Mouse (Mus musculus) 416B (cell line): ENCODE measurements around the gene Bnc2.

Source experiments
- DNase-seq: peaks from one replicate; pipeline ENCODE4 v3.0.0; 2011; ENCODE audit warnings: low read depth

Bnc2 gene

DNA sequence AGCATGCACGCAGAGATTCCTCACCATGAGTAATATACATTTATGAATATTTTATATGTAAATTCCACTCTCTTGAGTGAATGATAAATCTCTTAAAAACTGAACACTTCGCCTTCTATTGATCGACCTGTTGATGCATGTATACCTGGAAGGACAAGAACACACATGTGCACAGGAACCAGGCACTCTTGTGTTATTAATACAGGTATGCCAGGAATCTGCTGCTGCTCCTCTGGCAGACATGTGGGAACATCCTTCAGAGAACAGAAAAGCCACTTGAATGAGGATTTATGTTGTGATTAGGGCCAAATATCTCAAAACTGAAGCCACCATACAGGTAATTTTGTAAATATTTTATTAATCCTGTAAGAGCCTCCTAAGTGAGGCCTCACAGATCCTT, 357.7 kb downstream of the Bnc2 start:
- no peak for DNase-seq

DNA sequence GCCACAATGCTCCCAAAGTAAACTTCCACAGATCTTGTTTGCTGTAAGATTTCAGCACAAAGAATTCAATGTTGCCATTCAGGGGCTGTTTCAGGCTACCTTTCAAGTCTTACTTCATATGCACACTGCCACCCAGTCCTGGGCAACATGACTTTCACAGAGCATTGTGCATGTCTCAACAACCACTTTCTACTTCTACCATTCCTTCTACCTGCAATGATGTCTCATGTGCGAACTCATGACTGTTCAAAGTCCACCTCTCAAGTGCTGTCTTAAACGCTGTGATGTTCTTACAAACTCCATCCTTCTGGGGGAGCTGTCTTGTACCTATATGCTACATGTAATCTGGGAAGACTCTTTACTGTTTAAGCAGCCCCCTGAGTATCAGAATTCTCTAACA, 363.7 kb downstream of the Bnc2 start:
- no peak for DNase-seq

DNA sequence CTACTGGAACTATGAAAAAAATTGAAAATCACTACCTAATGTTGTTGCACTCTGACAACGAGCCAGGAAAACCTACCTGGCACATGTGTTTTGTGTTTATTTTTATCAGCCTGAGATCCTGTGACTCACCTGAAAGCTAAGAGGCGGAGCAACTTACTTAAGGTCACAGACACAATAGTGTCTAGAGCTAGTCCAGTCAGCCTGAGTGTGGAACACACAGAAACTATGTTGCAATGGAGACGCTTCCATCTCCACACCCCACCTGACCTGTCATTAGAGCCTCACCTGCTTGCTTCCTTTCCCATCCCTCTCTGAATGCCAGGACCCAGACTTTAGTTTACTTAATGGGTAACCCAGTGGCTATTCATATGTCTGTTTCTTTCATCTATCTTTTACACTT, 364.2 kb downstream of the Bnc2 start:
- no peak for DNase-seq

DNA sequence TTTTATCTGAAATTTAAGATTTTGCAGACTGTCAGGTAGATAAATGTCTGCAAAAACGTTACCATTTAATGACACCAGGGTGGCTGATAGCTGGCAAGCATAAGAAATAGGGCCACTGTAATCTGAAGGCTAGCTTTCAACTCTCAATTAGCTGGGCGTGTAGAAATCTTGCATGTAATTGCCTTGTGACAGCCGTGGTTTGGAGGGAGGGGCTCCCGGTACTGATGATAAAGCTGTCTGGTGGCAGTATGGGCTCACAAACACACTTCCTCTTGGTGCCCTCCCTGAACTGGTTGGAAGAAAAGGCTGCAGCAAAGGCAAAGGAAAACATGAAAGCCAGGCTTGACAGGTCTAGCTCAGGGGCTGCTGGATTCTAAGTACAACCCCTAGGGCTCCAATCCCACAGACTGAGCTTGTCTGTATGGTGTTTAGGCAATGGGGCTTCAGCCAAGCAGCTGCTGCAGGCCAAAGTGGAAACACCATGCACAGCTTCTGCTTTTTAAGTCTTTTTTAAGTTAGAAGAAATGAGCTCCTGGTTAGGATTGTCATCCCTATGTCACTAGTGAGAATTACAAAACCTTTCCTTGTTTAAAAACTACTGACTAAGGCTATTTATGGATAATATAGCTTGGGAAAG, 366.7 kb downstream of the Bnc2 start:
- no peak for DNase-seq

DNA sequence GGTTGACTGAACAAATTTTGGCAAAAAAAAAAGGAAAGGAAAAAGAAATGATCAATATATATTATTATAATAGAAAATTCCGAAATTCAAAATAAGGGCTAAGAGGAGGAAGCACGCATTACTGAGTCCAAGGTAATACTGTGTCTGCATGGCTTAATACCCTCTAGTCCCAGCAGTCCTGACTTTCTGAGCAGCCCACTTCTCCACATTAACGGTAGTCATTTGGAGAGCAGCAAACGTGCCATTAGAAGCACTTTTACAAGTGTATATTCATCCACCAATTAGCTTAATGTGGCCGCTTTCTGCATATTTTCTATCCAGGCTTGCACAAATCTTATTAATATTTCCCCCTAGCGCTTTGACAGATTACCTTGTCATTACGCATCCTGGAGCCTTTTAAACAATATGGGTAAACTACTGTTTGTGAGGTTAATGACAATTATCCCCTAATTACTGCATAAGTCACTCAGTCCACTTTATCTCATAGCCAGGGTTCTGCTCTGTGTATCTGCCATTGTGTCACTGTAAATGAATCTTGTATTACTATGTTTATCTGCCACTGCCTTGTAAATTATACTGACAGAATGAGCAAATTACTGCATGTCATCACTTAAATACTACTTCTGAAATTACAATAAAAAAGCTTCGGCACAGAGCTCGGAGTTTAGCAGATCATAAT, 368.0 kb downstream of the Bnc2 start:
- no peak for DNase-seq

DNA sequence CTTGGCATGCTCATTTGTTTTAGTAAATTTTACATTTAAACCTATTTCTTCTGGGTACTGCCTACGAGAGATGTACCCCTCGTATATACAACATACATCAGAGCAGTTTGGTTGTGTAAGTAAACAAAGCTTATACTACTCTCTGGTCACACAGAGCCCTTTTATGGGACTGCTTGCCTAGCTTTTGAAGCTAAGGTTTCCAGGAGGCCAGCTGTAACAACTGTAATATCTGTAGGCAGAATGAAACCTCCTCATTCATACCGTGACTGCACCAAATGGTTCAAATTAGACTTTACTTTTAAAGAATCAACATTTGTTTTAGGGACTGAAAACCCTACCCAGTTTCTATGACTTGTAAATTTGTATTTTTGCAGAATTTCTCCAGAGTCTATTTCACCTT, 372.1 kb downstream of the Bnc2 start:
- no peak for DNase-seq

DNA sequence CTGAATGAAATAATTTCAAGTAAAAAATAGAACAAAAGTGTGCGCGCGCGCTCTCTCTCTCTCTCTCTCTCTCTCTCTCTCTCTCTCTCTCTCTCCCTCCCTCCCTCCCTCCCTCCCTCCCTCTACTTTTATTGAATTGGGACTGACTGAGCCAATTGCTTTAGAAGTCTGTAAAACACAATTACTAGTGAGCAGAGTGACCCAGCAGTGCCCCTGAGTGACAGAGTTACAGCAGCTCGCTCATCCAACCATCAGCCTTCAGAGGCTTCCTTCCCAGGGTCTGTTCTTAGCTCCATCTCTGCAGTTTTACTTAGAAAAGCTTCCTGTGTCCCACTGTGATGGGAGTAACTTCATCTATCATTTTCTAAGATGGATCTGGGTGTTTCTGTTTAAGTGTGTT, 389.9 kb downstream of the Bnc2 start:
- DNase-seq = no peak

DNA sequence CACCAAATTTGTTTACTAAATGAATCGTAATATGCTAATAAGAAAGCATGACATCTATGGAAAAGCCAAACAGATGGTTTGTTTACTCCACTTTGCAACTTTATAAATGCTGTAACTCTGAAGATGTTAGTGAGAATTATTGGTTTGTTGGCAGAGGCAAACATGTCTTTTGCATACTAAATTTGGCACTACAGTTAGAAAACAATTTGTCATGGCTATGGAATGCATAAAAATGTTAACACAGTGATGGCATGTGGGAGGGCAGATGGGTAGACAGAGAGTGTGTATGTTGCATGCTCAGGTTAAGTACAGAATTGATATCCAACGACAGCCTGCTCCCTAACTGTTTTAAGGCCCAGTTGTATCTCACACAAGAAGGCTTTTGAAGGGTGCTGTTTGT, 392.4 kb downstream of the Bnc2 start:
- no peak for DNase-seq

DNA sequence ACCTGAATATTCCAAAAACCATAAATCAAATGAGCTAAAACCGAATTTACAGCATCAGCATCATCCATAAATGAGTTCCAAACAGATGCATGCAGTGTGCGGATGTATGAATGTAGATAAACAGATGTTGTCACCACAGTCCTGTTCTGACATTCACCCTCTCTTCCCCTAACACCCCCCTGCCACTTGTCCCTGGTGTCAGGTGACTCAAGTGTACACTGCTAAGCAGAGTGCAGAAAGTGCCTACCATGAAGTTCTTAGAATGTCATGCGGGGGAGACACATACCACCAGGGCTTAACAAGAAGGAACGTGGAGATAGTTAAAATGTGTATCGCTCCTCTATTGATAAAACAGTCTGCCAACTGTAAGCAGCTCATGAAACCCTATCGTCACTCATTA, 396.9 kb downstream of the Bnc2 start:
- no peak for DNase-seq

DNA sequence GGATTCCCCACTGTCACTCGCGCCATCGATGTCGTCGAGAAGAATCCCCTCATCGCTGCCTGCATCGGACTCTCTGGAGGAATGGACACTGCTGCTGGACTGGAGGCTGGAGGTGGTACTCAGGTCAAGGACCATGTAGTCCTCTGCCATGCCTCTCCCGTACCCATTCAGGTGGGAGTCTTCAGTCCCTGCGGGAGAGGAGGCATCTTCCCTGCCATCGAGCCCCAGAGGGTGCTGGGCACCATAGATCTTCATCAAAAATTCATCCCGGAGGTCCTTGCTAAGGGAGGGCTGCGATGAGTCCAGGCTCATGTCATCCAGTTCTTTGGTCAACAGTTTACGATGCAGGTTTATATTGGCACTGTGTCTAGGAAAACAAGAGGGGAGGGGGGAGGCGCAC, 399.0 kb downstream of the Bnc2 start:
- no peak for DNase-seq

DNA sequence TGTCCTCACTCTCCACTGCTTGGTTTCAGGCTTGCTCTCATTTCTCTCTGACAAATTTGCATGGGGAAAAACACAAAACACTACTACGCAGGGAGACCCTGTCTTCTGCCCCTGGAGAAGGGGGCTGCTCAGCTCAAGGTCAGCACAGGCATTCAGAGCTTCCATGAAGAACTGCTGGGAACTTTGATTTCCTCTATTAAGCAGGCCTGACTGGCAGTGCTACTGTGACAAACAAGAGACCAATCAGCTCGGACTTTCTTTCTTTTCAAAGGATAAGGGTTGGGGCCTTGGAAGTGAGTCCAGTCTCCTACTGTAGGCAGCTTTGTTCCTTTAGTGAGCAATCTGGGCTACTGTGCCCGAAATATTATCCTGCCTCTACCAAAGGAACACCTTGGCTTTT, 400.9 kb downstream of the Bnc2 start:
- DNase-seq = no peak

DNA sequence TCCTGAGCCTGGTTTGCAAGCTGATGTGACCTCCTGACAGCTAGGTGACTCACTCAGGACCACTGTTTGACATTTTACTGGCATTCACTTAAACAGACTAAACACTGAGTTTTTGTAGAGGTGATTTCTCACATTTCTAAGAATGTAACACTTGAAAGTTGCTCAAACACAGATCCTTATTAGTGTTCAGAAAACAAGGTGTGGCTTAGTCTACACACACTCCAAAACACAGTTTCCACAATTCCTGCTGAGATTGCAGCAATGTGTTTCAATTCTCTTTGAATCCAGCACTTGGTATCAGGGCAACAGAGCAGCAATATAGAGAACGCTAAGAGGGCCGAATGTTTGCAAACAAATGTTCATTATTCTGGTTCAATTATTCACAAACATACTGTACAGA, 402.2 kb downstream of the Bnc2 start:
- no peak for DNase-seq

DNA sequence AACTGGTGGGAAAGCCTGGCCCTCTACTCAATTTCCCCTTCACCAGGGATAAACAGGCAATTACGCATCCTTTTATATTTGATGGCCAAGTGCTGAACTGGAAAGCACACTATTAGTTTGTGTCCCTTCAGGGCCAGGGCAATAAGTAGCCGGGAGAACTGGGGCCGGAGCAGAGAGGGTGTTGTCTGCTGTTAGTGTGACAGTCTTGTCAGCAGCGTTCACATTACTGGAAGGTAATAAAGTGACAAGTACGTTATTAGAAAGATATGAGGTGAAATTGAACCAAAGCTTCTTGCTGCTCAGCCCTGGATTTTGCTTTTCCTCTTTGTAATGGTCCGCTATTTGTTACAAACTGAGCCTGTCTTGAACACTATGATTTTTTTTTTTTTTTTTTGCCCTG, 405.2 kb downstream of the Bnc2 start:
- DNase-seq = no peak

DNA sequence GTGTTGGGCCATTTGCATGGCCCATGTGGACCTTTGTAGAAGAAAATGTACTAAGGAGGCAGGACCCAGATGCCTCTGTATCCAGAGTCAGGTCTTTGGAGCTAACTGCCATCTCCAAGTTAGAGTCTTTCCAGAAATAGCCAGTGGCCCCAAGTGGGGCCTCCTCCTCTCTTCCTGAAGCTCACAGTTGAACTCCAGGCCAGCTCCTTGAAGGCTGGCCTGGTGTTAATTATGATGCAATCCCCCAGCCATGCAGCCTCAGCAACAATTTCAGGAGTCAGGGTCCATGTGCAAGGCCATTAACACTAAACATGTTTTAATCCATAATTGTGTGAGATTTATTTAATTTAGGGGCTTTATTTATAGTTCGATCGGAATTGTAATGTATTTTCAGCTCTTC, 427.7 kb downstream of the Bnc2 start:
- no peak for DNase-seq

DNA sequence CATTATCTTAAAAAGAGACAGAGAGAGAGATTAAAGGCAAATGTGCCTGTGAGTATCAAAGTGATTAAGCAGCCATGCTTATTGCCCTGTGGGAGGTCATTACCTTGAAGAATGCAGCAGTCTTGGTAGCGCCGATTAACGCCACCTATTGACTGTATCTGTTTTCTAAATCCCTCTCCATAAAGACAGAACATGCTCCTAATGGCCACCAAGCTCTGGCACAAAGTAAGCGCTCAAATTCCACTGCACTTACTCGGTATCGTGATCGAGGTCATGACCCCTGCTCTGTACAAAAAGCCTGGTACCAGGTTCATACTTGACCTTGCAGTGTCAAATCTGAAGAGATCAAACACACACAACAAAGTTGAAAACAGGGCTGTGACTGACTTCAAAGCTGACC, 442.7 kb downstream of the Bnc2 start:
- DNase-seq = no peak

DNA sequence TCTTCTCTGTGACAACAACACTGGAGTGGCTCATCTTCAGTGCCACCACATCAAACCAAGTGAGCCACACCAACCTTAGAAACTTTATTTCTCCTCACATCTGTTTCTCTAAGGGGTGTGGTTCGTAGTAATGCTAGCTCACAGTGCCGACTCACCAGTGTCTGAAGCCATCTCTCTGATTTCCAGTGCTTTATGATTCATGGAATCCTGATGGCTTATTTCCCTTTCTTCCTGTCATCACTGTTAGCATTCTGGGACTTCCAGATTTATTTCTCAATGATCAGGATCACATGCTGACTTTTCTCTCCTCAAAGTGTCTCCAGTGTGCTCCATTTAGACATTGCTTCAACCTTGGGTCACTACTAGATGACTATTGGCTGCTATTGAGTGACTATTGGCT, 443.8 kb downstream of the Bnc2 start:
- no peak for DNase-seq

DNA sequence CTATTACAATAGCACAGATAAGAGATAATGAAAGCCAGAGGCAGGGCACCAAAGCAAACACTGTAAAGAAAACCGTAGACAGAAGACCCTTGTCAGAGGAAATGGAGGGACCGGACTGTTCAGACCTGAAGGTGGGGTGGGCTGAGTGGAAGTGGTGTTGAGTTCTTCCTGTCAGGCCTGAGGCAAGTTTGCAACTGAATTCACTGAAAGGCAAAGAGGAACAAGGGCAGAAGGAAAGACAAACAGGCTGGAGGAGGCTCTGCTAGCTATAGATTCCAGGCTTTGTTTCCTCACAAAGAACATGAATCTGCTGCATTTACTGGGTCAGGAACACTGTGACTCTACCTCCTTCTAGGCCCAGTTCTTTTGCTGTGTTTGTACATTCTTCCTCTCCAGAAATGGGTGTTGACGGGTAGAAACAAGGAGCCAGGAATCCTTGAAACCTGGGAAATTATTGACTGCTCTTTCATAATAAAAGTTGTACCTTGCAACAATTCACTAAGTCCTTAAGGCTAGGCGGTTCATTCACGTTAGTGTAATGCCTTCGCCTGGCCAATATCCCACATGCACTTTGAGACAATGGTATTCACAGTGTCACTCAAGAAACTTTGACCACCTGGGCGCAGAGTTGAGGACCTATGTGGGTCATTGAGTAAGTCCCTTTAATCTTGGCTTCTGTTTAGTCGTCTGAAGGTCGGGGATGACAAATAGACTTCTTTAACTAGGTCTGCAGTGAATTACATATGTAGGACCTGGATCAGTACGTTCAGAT, 445.7 kb downstream of the Bnc2 start:
- DNase-seq = no peak

DNA sequence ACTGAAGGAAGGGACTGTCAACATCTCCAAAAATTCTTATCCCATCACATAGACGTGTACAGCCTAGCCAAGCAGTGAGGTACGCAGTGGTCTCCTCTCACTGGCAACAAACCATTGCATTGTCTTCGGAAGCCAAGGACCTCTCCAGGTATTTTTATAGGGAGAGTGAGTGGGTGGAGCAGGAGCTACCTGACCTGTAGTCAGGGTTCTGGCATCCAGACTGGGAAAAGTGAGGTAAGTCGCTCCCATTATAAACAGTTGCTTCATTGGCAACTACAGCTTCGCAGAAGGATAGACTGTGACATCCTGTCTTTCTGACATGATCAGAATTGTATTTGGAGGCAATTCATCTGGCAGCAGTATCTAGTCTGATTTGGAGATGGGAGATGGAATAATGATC, 446.5 kb downstream of the Bnc2 start:
- DNase-seq = no peak
